8 mouse cellular contexts compared by ENCODE assay signal in genomic region chr8:84989810-84990209, GRCm38 (mm10). TPM values are rescaled to one million over a fixed set of nuclear protein-coding genes. Genes with fewer than 3 reads are reported as not detected.
DNase-seq lines count a peak whose midpoint lies in the region; ATAC-seq and TF ChIP-seq lines count a peak whose summit lies in the region.

No protein-coding gene starts in this region.

- WGBS in embryonic facial prominence, embryonic 12.5 days = under 1% methylated on average over 15 of the region's 15 CpGs
- 0% methylated on average over 15 of the region's 15 CpGs for WGBS in kidney, adult 2 months
- WGBS in limb, embryonic 12.5 days = under 1% methylated on average over 15 of the region's 15 CpGs
- WGBS in midbrain, embryonic 13.5 days = under 1% methylated on average over 15 of the region's 15 CpGs
- under 1% methylated on average over 15 of the region's 15 CpGs for WGBS in small intestine, adult 2 months

- H3K9ac ChIP-seq in embryonic facial prominence, embryonic 12.5 days = peak overlapping the region; percentile 59
- peak overlapping the region; percentile 50 for H3K9ac ChIP-seq in limb, embryonic 12.5 days (replicated peaks)
- peak overlapping the region; percentile 61 for H3K9ac ChIP-seq in midbrain, embryonic 13.5 days (replicated peaks)

- H3K36me3 ChIP-seq in embryonic facial prominence, embryonic 12.5 days = no peaks in the 10 kb centered on the region
- H3K36me3 ChIP-seq in kidney, adult 2 months (ENCODE audit: control insufficient read depth, insufficient read depth, low read length) = no peaks in the 10 kb centered on the region
- no peaks in the 10 kb centered on the region; the same call in 1 of the 2 replicates for H3K36me3 ChIP-seq in limb, embryonic 12.5 days
- H3K36me3 ChIP-seq in midbrain, embryonic 13.5 days = peaks cover under 1% of the 10 kb centered on the region; the same call in 1 of the 2 replicates
- H3K36me3 ChIP-seq in small intestine, adult 2 months (ENCODE audit: control insufficient read depth, insufficient read depth, low read length) = peaks cover 3% of the 10 kb centered on the region; the same call in 1 of the 2 replicates

- H3K4me2 ChIP-seq in embryonic facial prominence, embryonic 12.5 days (replicated peaks) = peak overlapping the region; percentile 87
- peak overlapping the region; percentile 82 for H3K4me2 ChIP-seq in limb, embryonic 12.5 days
- H3K4me2 ChIP-seq in midbrain, embryonic 13.5 days (replicated peaks) = peak overlapping the region; percentile 87

- no peaks in the 10 kb centered on the region for H3K9me3 ChIP-seq in embryonic facial prominence, embryonic 12.5 days
- H3K9me3 ChIP-seq in limb, embryonic 12.5 days = no peaks in the 10 kb centered on the region
- H3K9me3 ChIP-seq in midbrain, embryonic 13.5 days = no peaks in the 10 kb centered on the region

- peak; percentile 89 for TF ChIP-seq CTCF in kidney, adult 2 months (conservative IDR thresholded peaks at IDR 0.05; ENCODE audit: insufficient read depth, insufficient read length, low read depth, low read length)
- TF ChIP-seq CTCF in small intestine, adult 2 months (IDR thresholded peaks at IDR 0.05; ENCODE audit: extremely low read depth, insufficient read length, insufficient replicate concordance, low read depth, low read length) = peak; percentile 90; the same call in 1 of the 2 replicates

- peak overlapping the region; percentile 30; the same call in 1 of the 2 replicates for H3K27ac ChIP-seq in embryonic facial prominence, embryonic 12.5 days
- H3K27ac ChIP-seq in kidney, adult 2 months (ENCODE audit: insufficient read depth, low read depth, low read length) = peak overlapping the region; percentile 63
- peak overlapping the region; percentile 57; the same call in 1 of the 2 replicates for H3K27ac ChIP-seq in limb, embryonic 12.5 days
- peak overlapping the region; percentile 74 for H3K27ac ChIP-seq in midbrain, embryonic 13.5 days
- H3K27ac ChIP-seq in small intestine, adult 2 months (ENCODE audit: insufficient read depth, low read depth, low read length) = peak overlapping the region; percentile 91

- H3K27me3 ChIP-seq in embryonic facial prominence, embryonic 12.5 days = peaks cover 13% of the 10 kb centered on the region; the same call in 1 of the 2 replicates
- H3K27me3 ChIP-seq in kidney, adult 2 months (replicated peaks; ENCODE audit: control insufficient read depth, insufficient read depth, low read length) = no peaks in the 10 kb centered on the region
- H3K27me3 ChIP-seq in limb, embryonic 12.5 days = peaks cover 29% of the 10 kb centered on the region
- H3K27me3 ChIP-seq in midbrain, embryonic 13.5 days = peaks cover 34% of the 10 kb centered on the region
- no peaks in the 10 kb centered on the region for H3K27me3 ChIP-seq in small intestine, adult 2 months (ENCODE audit: control insufficient read depth, insufficient read depth, low read length)

- peak overlapping the region; percentile 56 for H3K4me3 ChIP-seq in embryonic facial prominence, embryonic 12.5 days
- peak overlapping the region; percentile 50 for H3K4me3 ChIP-seq in kidney, adult 2 months (ENCODE audit: insufficient read depth, low read depth, low read length)
- peak overlapping the region; percentile 61 for H3K4me3 ChIP-seq in limb, embryonic 12.5 days (replicated peaks)
- H3K4me3 ChIP-seq in midbrain, embryonic 13.5 days (replicated peaks) = peak overlapping the region; percentile 59
- H3K4me3 ChIP-seq in small intestine, adult 2 months (ENCODE audit: low read depth, low read length) = peak overlapping the region; percentile 75

- ATAC-seq in embryonic facial prominence, embryonic 12.5 days (ENCODE audit: insufficient number of reproducible peaks, insufficient read depth, low FRiP score, low TSS enrichment) = peak; percentile 66
- peak; percentile 52 for ATAC-seq in limb, embryonic 12.5 days (ENCODE audit: insufficient number of reproducible peaks, insufficient read depth, low FRiP score, low TSS enrichment, low read depth)
- ATAC-seq in midbrain, embryonic 13.5 days = peak; percentile 70
- no peak for ATAC-seq in inflammation-experienced regulatory T-cells, adult 6 months

- peak; percentile 93 to 96 for DNase-seq in adrenal gland, postnatal 36 days
- DNase-seq in heart, adult 18-20 months = peak; percentile 95 to 99
- peak; percentile 96 for DNase-seq in kidney, adult 2 months

- TF ChIP-seq POLR2A in kidney, adult 2 months (IDR thresholded peaks at IDR 0.05; ENCODE audit: low read depth, low read length) = no peak
- no peak; the same call in 1 of the 2 replicates for TF ChIP-seq POLR2A in small intestine, adult 2 months (IDR thresholded peaks at IDR 0.05; ENCODE audit: low read depth, low read length)

- H3K4me1 ChIP-seq in embryonic facial prominence, embryonic 12.5 days = peaks cover 28% of the 10 kb centered on the region
- peaks cover 13% of the 10 kb centered on the region; the same call in 1 of the 2 replicates for H3K4me1 ChIP-seq in kidney, adult 2 months (ENCODE audit: control insufficient read depth, insufficient read depth, low read length)
- H3K4me1 ChIP-seq in limb, embryonic 12.5 days (replicated peaks) = peaks cover 29% of the 10 kb centered on the region
- peaks cover 27% of the 10 kb centered on the region for H3K4me1 ChIP-seq in midbrain, embryonic 13.5 days (replicated peaks)
- peaks cover 23% of the 10 kb centered on the region for H3K4me1 ChIP-seq in small intestine, adult 2 months (ENCODE audit: control insufficient read depth, insufficient read depth, insufficient read length, low read length)

RNA-seq across cellular contexts. Expression of gene Hook2, which starts 0.6 kb away (rescaled TPM):
- total RNA-seq in adrenal gland, postnatal 36 days (2021) = 1 to 10 TPM; 7.0 to 8.2 TPM
- polyA plus RNA-seq in embryonic facial prominence, embryonic 12.5 days (2016; fragmentation: Nextera tagmentation; extraction: Ambion mirVana) = 20.6 TPM in 2 replicates
- 1 to 10 TPM; 2.7 TPM for total RNA-seq in heart, adult 18-20 months (2021)
- 34.5 and 34.6 TPM in 2 replicates for polyA plus RNA-seq in kidney, adult 2 months (2012; rRNA removed)
- polyA plus RNA-seq in limb, embryonic 12.5 days (2016; fragmentation: Nextera tagmentation; extraction: Ambion mirVana) = 19.3 and 19.7 TPM in 2 replicates
- 23.5 and 23.8 TPM in 2 replicates for polyA plus RNA-seq in midbrain, embryonic 13.5 days (2015; fragmentation: Nextera tagmentation; extraction: Ambion mirVana)
- polyA plus RNA-seq in small intestine, adult 2 months (2012; rRNA removed) = 26.3 and 56.9 TPM in 2 replicates
- polyA plus RNA-seq in inflammation-experienced regulatory T-cells, adult 6 months (2017; shearing (Covaris generic)) = 1 to 10 TPM; 2.2 to 4.9 (median 4.6) TPM

RNA-seq across cellular contexts. Expression of gene Junb, which starts 11.3 kb away (rescaled TPM):
- 100 to 1,000 TPM in 1 of 2 experiments, 10 to 100 TPM in 1; 71.5 to 139 TPM for total RNA-seq in adrenal gland, postnatal 36 days (2021)
- polyA plus RNA-seq in embryonic facial prominence, embryonic 12.5 days (2016; fragmentation: Nextera tagmentation; extraction: Ambion mirVana) = 8.0 and 9.0 TPM in 2 replicates
- total RNA-seq in heart, adult 18-20 months (2021) = 10 to 100 TPM; 11.0 to 13.9 TPM
- polyA plus RNA-seq in kidney, adult 2 months (2012; rRNA removed) = 19.2 and 20.9 TPM in 2 replicates
- 7.6 and 10.5 TPM in 2 replicates for polyA plus RNA-seq in limb, embryonic 12.5 days (2016; fragmentation: Nextera tagmentation; extraction: Ambion mirVana)
- 3.5 and 6.1 TPM in 2 replicates for polyA plus RNA-seq in midbrain, embryonic 13.5 days (2015; fragmentation: Nextera tagmentation; extraction: Ambion mirVana)
- 122 and 329 TPM in 2 replicates for polyA plus RNA-seq in small intestine, adult 2 months (2012; rRNA removed)
- 10 to 100 TPM; 28.1 to 33.6 (median 33.1) TPM for polyA plus RNA-seq in inflammation-experienced regulatory T-cells, adult 6 months (2017; shearing (Covaris generic))

RNA-seq across cellular contexts. Expression of gene Rnaseh2a, which starts 20.2 kb away (rescaled TPM):
- total RNA-seq in adrenal gland, postnatal 36 days (2021) = 100 to 1,000 TPM; 109 to 136 TPM
- 104 and 115 TPM in 2 replicates for polyA plus RNA-seq in embryonic facial prominence, embryonic 12.5 days (2016; fragmentation: Nextera tagmentation; extraction: Ambion mirVana)
- 10 to 100 TPM; 45.6 to 48.4 TPM for total RNA-seq in heart, adult 18-20 months (2021)
- 29.4 and 34.4 TPM in 2 replicates for polyA plus RNA-seq in kidney, adult 2 months (2012; rRNA removed)
- 105 and 122 TPM in 2 replicates for polyA plus RNA-seq in limb, embryonic 12.5 days (2016; fragmentation: Nextera tagmentation; extraction: Ambion mirVana)
- polyA plus RNA-seq in midbrain, embryonic 13.5 days (2015; fragmentation: Nextera tagmentation; extraction: Ambion mirVana) = 66.5 and 68.6 TPM in 2 replicates
- 14.5 and 29.1 TPM in 2 replicates for polyA plus RNA-seq in small intestine, adult 2 months (2012; rRNA removed)
- polyA plus RNA-seq in inflammation-experienced regulatory T-cells, adult 6 months (2017; shearing (Covaris generic)) = 10 to 100 TPM; 57.0 to 88.9 (median 72.8) TPM

RNA-seq across cellular contexts. Expression of gene Prdx2, which starts 20.4 kb away (rescaled TPM):
- 100 to 1,000 TPM; 651 to 659 TPM for total RNA-seq in adrenal gland, postnatal 36 days (2021)
- polyA plus RNA-seq in embryonic facial prominence, embryonic 12.5 days (2016; fragmentation: Nextera tagmentation; extraction: Ambion mirVana) = 1,038 and 1,130 TPM in 2 replicates
- total RNA-seq in heart, adult 18-20 months (2021) = 100 to 1,000 TPM; 648 to 740 TPM
- 304 and 376 TPM in 2 replicates for polyA plus RNA-seq in kidney, adult 2 months (2012; rRNA removed)
- polyA plus RNA-seq in limb, embryonic 12.5 days (2016; fragmentation: Nextera tagmentation; extraction: Ambion mirVana) = 1,079 and 1,120 TPM in 2 replicates
- polyA plus RNA-seq in midbrain, embryonic 13.5 days (2015; fragmentation: Nextera tagmentation; extraction: Ambion mirVana) = 1,603 and 1,658 TPM in 2 replicates
- polyA plus RNA-seq in small intestine, adult 2 months (2012; rRNA removed) = 70.6 and 141 TPM in 2 replicates
- polyA plus RNA-seq in inflammation-experienced regulatory T-cells, adult 6 months (2017; shearing (Covaris generic)) = 100 to 1,000 TPM; 232 to 340 (median 290) TPM

RNA-seq across cellular contexts. Expression of gene Gm49661, which starts 20.6 kb away (rescaled TPM):
- total RNA-seq in adrenal gland, postnatal 36 days (2021) = 1 to 10 TPM in 1 of 2 experiments, not detected in 1; 1.5 TPM
- not detected in 2 replicates for polyA plus RNA-seq in embryonic facial prominence, embryonic 12.5 days (2016; fragmentation: Nextera tagmentation; extraction: Ambion mirVana)
- total RNA-seq in heart, adult 18-20 months (2021) = 1 to 10 TPM in 1 of 2 experiments, not detected in 1; 2.3 TPM
- polyA plus RNA-seq in kidney, adult 2 months (2012; rRNA removed) = not detected in 2 replicates
- polyA plus RNA-seq in limb, embryonic 12.5 days (2016; fragmentation: Nextera tagmentation; extraction: Ambion mirVana) = not detected in 2 replicates
- polyA plus RNA-seq in midbrain, embryonic 13.5 days (2015; fragmentation: Nextera tagmentation; extraction: Ambion mirVana) = not detected in 2 replicates
- polyA plus RNA-seq in small intestine, adult 2 months (2012; rRNA removed) = 3.2 TPM in 1 of 2 replicates, not detected in the other
- not detected for polyA plus RNA-seq in inflammation-experienced regulatory T-cells, adult 6 months (2017; shearing (Covaris generic))

Comparison
In these comparisons a context has a peak if more than half of its experiments do, and no peak if none do; other contexts are left out.
1. H3K27ac ChIP-seq: peak in every context shown above with its lines; median percentile 91 in small intestine, adult 2 months; 74 in midbrain, embryonic 13.5 days; 63 in kidney, adult 2 months; 57 in limb, embryonic 12.5 days; 30 in embryonic facial prominence, embryonic 12.5 days.